Mouse (Mus musculus) neural tube, embryonic 13.5 days (tissue): ENCODE measurements around the gene Usp36. TPM values are rescaled to one million over a fixed set of nuclear protein-coding genes. Genes with fewer than 3 reads are reported as not detected.
A peak's percentile ranks its signal among the peaks of the same experiment; 100 is the strongest.

Source experiments
- ATAC-seq: fragments of 200-750 bp; cut with Nextera tagmentation; 2 replicates; pipeline ENCODE4 v1.8.0; 2017; ENCODE audit warnings: low read depth, mild to moderate bottlenecking, moderate TSS enrichment, moderate library complexity
- H3K27ac ChIP-seq: fragments of 300-500 bp; sonication (generic); replicated peaks from 2 replicates; pipeline ENCODE4 v1.5.1; 2015; ENCODE audit warnings: moderate library complexity, mild to moderate bottlenecking, inconsistent platforms
- H3K27me3 ChIP-seq: fragments of 300-500 bp; sonication (generic); 2 replicates; pipeline ENCODE4 v1.6.1; 2015; ENCODE audit warnings: mild to moderate bottlenecking, inconsistent platforms
- H3K36me3 ChIP-seq: fragments of 300-500 bp; sonication (generic); 2 replicates; pipeline ENCODE4 v1.6.1; 2015; ENCODE audit warnings: mild to moderate bottlenecking, inconsistent platforms
- H3K4me1 ChIP-seq: fragments of 300-500 bp; sonication (generic); replicated peaks from 2 replicates; pipeline ENCODE4 v1.6.1; 2015; ENCODE audit warnings: inconsistent platforms
- H3K4me2 ChIP-seq: fragments of 300-500 bp; sonication (generic); 2 replicates; pipeline ENCODE4 v1.6.1; 2015; ENCODE audit warnings: inconsistent platforms, mild to moderate bottlenecking, moderate library complexity
- H3K4me3 ChIP-seq: fragments of 300-500 bp; sonication (generic); 2 replicates; pipeline ENCODE4 v1.5.1; 2015; ENCODE audit warnings: mild to moderate bottlenecking, inconsistent platforms
- H3K9ac ChIP-seq: fragments of 300-500 bp; sonication (generic); 2 replicates; pipeline ENCODE4 v1.6.1; 2015; ENCODE audit warnings: moderate library complexity, mild to moderate bottlenecking, inconsistent platforms
- H3K9me3 ChIP-seq: fragments of 300-500 bp; sonication (generic); 2 replicates; pipeline ENCODE4 v1.6.1; 2016; ENCODE audit warnings: inconsistent platforms
- WGBS: fragments of 180-500 bp; shearing (Covaris S2); methylation state at CpG from one replicate; pipeline ENCODE4 v1.1.7; 2015; 5-methylcytosine and 5-hydroxymethylcytosine counted together
- polyA plus RNA-seq: library from polyadenylated mRNA; unstranded; fragments of >200 nt; fragmentation: Nextera tagmentation; extraction: Ambion mirVana; gene quantifications from 2 replicates; pipeline ENCODE4 v1.2.1, GENCODE M21; 2015

Usp36 gene
- polyA plus RNA-seq, 1 experiment from 2014 or later: 15.6 TPM

GRCm38 (mm10) chr11:118225862-118226261, 64.2 kb downstream of the Usp36 start:
- no peaks in the 10 kb centered on the region for H3K36me3 ChIP-seq
- no peaks in the 10 kb centered on the region for H3K27me3 ChIP-seq
- H3K9me3 ChIP-seq: no peaks in the 10 kb centered on the region
- H3K9ac ChIP-seq: no peak overlapping the region
- H3K4me2 ChIP-seq: no peak overlapping the region
- H3K27ac ChIP-seq: no peak overlapping the region
- ATAC-seq: no peak
- WGBS: 59% methylated on average over 1 of the region's 1 CpGs
- H3K4me3 ChIP-seq: no peak overlapping the region
- peaks cover 11% of the 10 kb centered on the region; the same call in 1 of the 2 replicates for H3K4me1 ChIP-seq

- Histone ChIP-seq H3K27ac (no peak overlapping the region), H3K36me3 (no peaks in the 10 kb centered on the region), H3K4me2 (no peak overlapping the region), H3K4me1 (peaks cover 12% of the 10 kb centered on the region), H3K9me3 (no peaks in the 10 kb centered on the region), H3K9ac (0 out of 2 replicates have a peak overlapping the region, but pooled peaks have one; percentile 17), H3K4me3 (no peak overlapping the region), H3K27me3 (no peaks in the 10 kb centered on the region)
- no peak for ATAC-seq
- WGBS: 60% methylated on average over 12 of the region's 12 CpGs
Observed at GRCm38 (mm10) chr11:118225056-118225836, 64.8 kb downstream of the Usp36 start.

- H3K27me3 ChIP-seq: no peaks in the 10 kb centered on the region
- WGBS: 88% methylated on average over 10 of the region's 10 CpGs
- no peak overlapping the region for H3K4me2 ChIP-seq
- H3K36me3 ChIP-seq: no peaks in the 10 kb centered on the region
- H3K27ac ChIP-seq: no peak overlapping the region
- H3K4me1 ChIP-seq: peaks cover 14% of the 10 kb centered on the region
- H3K9me3 ChIP-seq: no peaks in the 10 kb centered on the region
- H3K9ac ChIP-seq: no peak overlapping the region
- no peak overlapping the region for H3K4me3 ChIP-seq
- no peak for ATAC-seq
Observed at GRCm38 (mm10) chr11:118223416-118224067, 66.5 kb downstream of the Usp36 start.

GRCm38 (mm10) chr11:118222917-118223316, 67.1 kb downstream of the Usp36 start:
- no peak for ATAC-seq
- Histone ChIP-seq H3K36me3 (no peaks in the 10 kb centered on the region), H3K4me2 (no peak overlapping the region), H3K9me3 (no peaks in the 10 kb centered on the region), H3K27ac (no peak overlapping the region), H3K4me3 (no peak overlapping the region), H3K4me1 (peaks cover 14% of the 10 kb centered on the region), H3K9ac (no peak overlapping the region), H3K27me3 (no peaks in the 10 kb centered on the region)
- 86% methylated on average over 5 of the region's 5 CpGs for WGBS

GRCm38 (mm10) chr11:118222351-118222885, 67.6 kb downstream of the Usp36 start:
- 54% methylated on average over 6 of the region's 6 CpGs for WGBS
- no peaks in the 10 kb centered on the region for H3K27me3 ChIP-seq
- H3K36me3 ChIP-seq: no peaks in the 10 kb centered on the region
- peak overlapping the region; percentile 26; the same call in 1 of the 2 replicates for H3K9ac ChIP-seq
- no peak overlapping the region for H3K4me2 ChIP-seq
- H3K27ac ChIP-seq: no peak overlapping the region
- no peak for ATAC-seq
- no peaks in the 10 kb centered on the region for H3K9me3 ChIP-seq
- peaks cover 14% of the 10 kb centered on the region for H3K4me1 ChIP-seq
- H3K4me3 ChIP-seq: no peak overlapping the region

- no peak overlapping the region for H3K9ac ChIP-seq
- no peak for ATAC-seq
Observed at GRCm38 (mm10) chr11:118220561-118221262, 69.3 kb downstream of the Usp36 start.

GRCm38 (mm10) chr11:118219066-118219465, 71.0 kb downstream of the Usp36 start:
- Histone ChIP-seq H3K4me1 (peaks cover 3% of the 10 kb centered on the region), H3K27me3 (no peaks in the 10 kb centered on the region), H3K9ac (no peak overlapping the region), H3K9me3 (no peaks in the 10 kb centered on the region), H3K36me3 (no peaks in the 10 kb centered on the region), H3K4me3 (no peak overlapping the region), H3K4me2 (no peak overlapping the region), H3K27ac (no peak overlapping the region)
- WGBS: 92% methylated on average over 4 of the region's 4 CpGs
- no peak for ATAC-seq

More at GRCm38 (mm10) chr11:118220561-118221262, 69.3 kb downstream of the Usp36 start:
- H3K9me3 ChIP-seq: no peaks in the 10 kb centered on the region
- no peak overlapping the region for H3K27ac ChIP-seq
- no peaks in the 10 kb centered on the region for H3K36me3 ChIP-seq
- H3K4me2 ChIP-seq: no peak overlapping the region
- H3K27me3 ChIP-seq: no peaks in the 10 kb centered on the region
- H3K4me1 ChIP-seq: peaks cover 10% of the 10 kb centered on the region
- WGBS: 28% methylated on average over 7 of the region's 7 CpGs
- no peak overlapping the region for H3K4me3 ChIP-seq

GRCm38 (mm10) chr11:118216468-118216867, 73.6 kb downstream of the Usp36 start:
- ATAC-seq: no peak
- Histone ChIP-seq H3K4me2 (no peak overlapping the region), H3K4me3 (no peak overlapping the region), H3K9me3 (no peaks in the 10 kb centered on the region), H3K27ac (no peak overlapping the region), H3K36me3 (no peaks in the 10 kb centered on the region), H3K4me1 (peaks cover 19% of the 10 kb centered on the region), H3K9ac (no peak overlapping the region), H3K27me3 (no peaks in the 10 kb centered on the region)
- 90% methylated on average over 6 of the region's 6 CpGs for WGBS

- H3K27me3 ChIP-seq: no peaks in the 10 kb centered on the region
- H3K9me3 ChIP-seq: no peaks in the 10 kb centered on the region
- no peak overlapping the region for H3K9ac ChIP-seq
- WGBS: 76% methylated on average over 5 of the region's 5 CpGs
- H3K36me3 ChIP-seq: no peaks in the 10 kb centered on the region
- H3K4me2 ChIP-seq: no peak overlapping the region
- H3K27ac ChIP-seq: no peak overlapping the region
- ATAC-seq: no peak
- H3K4me1 ChIP-seq: peaks cover 24% of the 10 kb centered on the region
- H3K4me3 ChIP-seq: no peak overlapping the region
Observed at GRCm38 (mm10) chr11:118215928-118216458, 74.1 kb downstream of the Usp36 start.

GRCm38 (mm10) chr11:118212636-118213112, 77.4 kb downstream of the Usp36 start:
- H3K4me3 ChIP-seq: no peak overlapping the region
- no peak overlapping the region for H3K27ac ChIP-seq
- no peaks in the 10 kb centered on the region for H3K9me3 ChIP-seq
- peaks cover 54% of the 10 kb centered on the region for H3K4me1 ChIP-seq
- H3K9ac ChIP-seq: no peak overlapping the region
- ATAC-seq: no peak
- no peaks in the 10 kb centered on the region for H3K27me3 ChIP-seq
- H3K4me2 ChIP-seq: no peak overlapping the region
- no peaks in the 10 kb centered on the region for H3K36me3 ChIP-seq
- 68% methylated on average over 7 of the region's 7 CpGs for WGBS

- 49% methylated on average over 10 of the region's 10 CpGs for WGBS
- no peak overlapping the region for H3K9ac ChIP-seq
- no peak overlapping the region for H3K4me3 ChIP-seq
- no peaks in the 10 kb centered on the region for H3K9me3 ChIP-seq
- H3K4me1 ChIP-seq: peaks cover 59% of the 10 kb centered on the region
- H3K4me2 ChIP-seq: no peak overlapping the region
- no peak for ATAC-seq
- H3K36me3 ChIP-seq: no peaks in the 10 kb centered on the region
- H3K27ac ChIP-seq: 0 out of 2 replicates have a peak overlapping the region, but pooled peaks have one; percentile 14
- H3K27me3 ChIP-seq: no peaks in the 10 kb centered on the region
Observed at GRCm38 (mm10) chr11:118211749-118212635, 78.1 kb downstream of the Usp36 start.
